Mouse (Mus musculus) ES-E14 (cell line): Measurements from ENCODE around the gene Zkscan6.

Source experiments
- CHD2 ChIP-seq: IDR thresholded peaks from 2 replicates; pipeline ENCODE4 v1.6.1; 2014; ENCODE audit warnings: mild to moderate bottlenecking, low read depth, low read length, inconsistent platforms
- HCFC1 ChIP-seq: IDR thresholded peaks from 2 replicates; pipeline ENCODE4 v1.6.1; 2012; ENCODE audit warnings: low read length, inconsistent platforms, borderline replicate concordance; ENCODE audit not compliant: insufficient read depth
- MAFK ChIP-seq: IDR thresholded peaks from 2 replicates; pipeline ENCODE4 v1.6.1; 2014; ENCODE audit warnings: mild to moderate bottlenecking, low read depth, low read length, inconsistent platforms; ENCODE audit not compliant: insufficient read depth

DNA sequence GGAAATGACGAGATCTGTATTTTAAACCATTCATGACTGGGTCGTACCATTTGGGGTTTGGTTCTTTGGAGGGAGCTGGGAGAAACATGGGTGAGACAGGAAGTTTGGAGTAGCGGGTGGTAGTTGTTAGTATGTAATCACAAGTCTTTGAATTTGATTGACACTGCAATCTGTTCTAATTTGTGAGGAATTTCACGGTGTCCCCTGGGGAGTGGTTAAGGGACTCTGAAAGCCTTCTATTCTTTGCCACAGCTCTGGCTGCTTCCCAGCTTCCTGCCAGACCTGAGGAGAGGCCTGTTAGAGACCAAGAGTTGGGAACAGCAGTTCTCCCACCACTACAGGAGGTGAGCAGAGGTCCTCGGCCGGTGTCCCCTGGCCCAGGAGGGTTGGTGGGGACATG lies 9.3 kb downstream of the Zkscan6 start:
- TF ChIP-seq HCFC1 (no peak), MAFK (no peak), CHD2 (no peak)
